Mouse (Mus musculus) megakaryocyte, embryonic 14.5 days (primary cell): ENCODE results near the gene Rnf150. TPM values are rescaled to one million over a fixed set of nuclear protein-coding genes. Genes with fewer than 3 reads are reported as not detected.

Source experiments
- H3K27me3 ChIP-seq: replicated peaks from 2 replicates; pipeline ENCODE3; 2012; ENCODE audit warnings: inconsistent platforms
- H3K36me3 ChIP-seq: replicated peaks from 2 replicates; pipeline ENCODE3; 2012; ENCODE audit warnings: low read length, inconsistent platforms, mixed read lengths
- H3K4me1 ChIP-seq: 2 replicates; pipeline ENCODE4 v1.6.1; 2012; ENCODE audit warnings: inconsistent platforms
- H3K4me3 ChIP-seq: replicated peaks from 2 replicates; pipeline ENCODE3; 2012; ENCODE audit warnings: moderate library complexity, mild to moderate bottlenecking, inconsistent platforms
- H3K9me3 ChIP-seq: 2 replicates; pipeline ENCODE4 v1.6.1; 2012; ENCODE audit warnings: inconsistent platforms
- FLI1 ChIP-seq: IDR thresholded peaks from 2 replicates; pipeline ENCODE4 v1.6.1; 2012; ENCODE audit warnings: low read length, inconsistent platforms, mixed read lengths
- GATA1 ChIP-seq: IDR thresholded peaks from 3 replicates; pipeline ENCODE4 v1.6.1; 2012; ENCODE audit warnings: mixed read lengths, low read length, inconsistent platforms, borderline replicate concordance
- polyA plus RNA-seq: library from polyadenylated mRNA; stranded (reverse); fragments of >175 nt; gene quantifications from 2 replicates; pipeline ENCODE4 v1.2.3, GENCODE M21; 2012; ENCODE audit warnings: low replicate concordance; ENCODE audit not compliant: insufficient read depth

Rnf150 gene
- polyA plus RNA-seq, 1 experiment, result 0.58 TPM

DNA sequence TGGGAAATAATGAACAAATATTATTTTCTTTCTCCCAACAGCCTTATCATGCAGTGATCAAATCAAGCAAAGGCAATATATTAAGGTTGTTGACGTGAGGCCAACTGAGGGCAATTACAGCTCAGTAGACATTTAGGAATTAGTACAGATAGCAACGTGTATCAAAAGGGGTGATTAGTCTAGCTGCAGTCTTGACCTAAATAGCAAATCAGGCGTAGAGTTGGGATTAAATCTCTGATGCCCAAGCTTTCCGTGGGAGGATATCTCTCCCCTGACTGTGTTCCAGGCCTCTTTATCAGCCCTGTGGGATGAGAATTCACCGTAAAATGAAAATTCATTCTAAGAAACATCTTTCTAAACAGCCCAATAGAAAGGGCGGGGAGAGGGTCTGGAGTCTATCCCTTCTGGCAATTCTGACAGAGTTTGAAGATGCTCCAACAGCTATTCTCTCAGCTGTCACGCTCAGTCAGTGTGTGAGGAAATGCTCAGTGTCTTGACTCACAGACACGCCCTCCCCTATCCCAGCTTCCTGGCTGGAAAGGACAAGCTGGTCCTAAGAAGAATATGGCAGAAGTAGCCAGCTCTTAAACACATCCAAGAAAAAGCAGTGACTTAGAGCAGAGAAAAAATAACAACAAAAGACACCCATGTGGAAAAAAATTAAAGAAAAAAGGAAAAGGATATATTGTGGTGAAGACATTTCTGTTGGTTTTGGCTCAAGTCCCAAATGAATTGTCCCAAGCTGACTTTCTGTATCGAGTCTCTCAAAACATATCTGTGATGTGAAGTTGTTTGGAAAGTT, 4.4 kb upstream of the Rnf150 start:
- Histone ChIP-seq H3K4me1 (peaks cover 23% of the 10 kb centered on the region), H3K36me3 (peaks cover 4% of the 10 kb centered on the region), H3K4me3 (no peak overlapping the region), H3K27me3 (no peaks in the 10 kb centered on the region), H3K9me3 (no peaks in the 10 kb centered on the region)
- TF ChIP-seq GATA1, result no peak
- no peak for TF ChIP-seq FLI1

DNA sequence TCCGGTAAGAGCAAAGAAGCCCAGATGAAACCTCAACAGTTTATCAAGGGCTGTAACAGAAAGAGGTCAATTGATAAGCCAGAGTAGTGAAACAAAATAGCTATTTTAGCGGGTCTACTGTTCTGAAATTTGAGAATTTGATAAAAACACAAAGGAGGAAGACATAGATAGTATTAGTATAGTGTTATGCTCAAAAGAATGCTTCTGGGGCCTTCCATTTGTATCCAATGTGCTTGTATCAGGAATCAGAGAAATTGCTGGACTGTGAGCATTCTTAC, 3.9 kb upstream of the Rnf150 start:
- Histone ChIP-seq H3K27me3 (peaks cover 3% of the 10 kb centered on the region), H3K36me3 (peaks cover 4% of the 10 kb centered on the region), H3K4me1 (peaks cover 25% of the 10 kb centered on the region), H3K9me3 (no peaks in the 10 kb centered on the region), H3K4me3 (no peak overlapping the region)
- TF ChIP-seq FLI1, result no peak
- no peak for TF ChIP-seq GATA1

DNA sequence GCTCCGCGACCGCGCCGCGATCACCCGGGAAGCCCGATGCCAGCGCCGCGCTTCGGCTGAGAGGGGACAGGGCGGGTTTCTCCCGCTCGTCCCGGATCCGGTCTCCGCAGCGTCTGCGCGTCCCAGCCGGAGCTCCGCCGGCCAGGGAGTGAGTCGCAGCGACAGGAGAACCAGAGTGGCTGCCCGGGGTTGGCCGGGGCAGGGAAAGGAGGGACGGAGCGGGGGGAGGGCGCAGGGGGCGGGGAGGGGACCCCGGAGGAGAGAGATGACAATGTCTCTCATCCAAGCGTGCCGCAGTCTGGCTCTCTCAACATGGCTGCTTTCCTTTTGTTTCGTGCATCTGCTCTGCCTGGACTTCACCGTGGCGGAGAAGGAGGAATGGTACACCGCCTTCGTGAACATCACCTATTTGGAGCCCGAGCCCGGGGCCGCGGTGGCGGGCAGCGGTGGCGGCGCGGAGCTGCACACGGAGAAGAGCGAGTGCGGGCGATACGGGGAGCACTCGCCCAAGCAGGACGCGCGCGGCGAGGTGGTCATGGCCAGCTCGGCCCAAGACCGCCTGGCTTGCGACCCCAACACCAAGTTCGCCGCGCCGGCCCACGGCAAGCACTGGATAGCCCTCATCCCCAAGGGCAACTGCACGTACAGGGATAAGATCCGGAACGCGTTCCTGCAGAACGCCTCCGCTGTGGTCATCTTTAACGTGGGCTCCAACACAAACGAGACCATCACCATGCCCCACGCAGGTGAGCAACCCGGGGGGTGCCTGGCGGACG, 777 bp downstream of the Rnf150 start:
- TF ChIP-seq FLI1 (no peak), GATA1 (no peak)
- H3K27me3 ChIP-seq, result peaks cover 9% of the 10 kb centered on the region
- no peaks in the 10 kb centered on the region for H3K9me3 ChIP-seq
- peaks cover 50% of the 10 kb centered on the region for H3K4me1 ChIP-seq
- H3K4me3 ChIP-seq, result peak overlapping the region; percentile 100
- H3K36me3 ChIP-seq, result peaks cover 13% of the 10 kb centered on the region

DNA sequence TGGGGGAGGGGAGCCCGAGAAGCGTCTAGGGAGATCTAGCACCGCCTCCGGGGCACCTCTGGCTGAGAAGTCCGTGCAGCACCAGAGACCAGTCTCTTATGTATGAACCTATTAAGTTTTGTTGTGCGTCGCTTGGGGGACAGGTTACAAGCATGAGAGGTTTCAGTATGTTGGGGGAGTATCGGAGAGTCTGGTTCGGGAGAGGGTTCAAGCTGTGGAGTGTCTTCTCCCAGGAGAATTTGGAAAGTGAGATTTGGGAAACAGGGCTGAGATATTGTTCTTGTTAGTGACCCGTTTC, 1.3 kb downstream of the Rnf150 start:
- no peak for TF ChIP-seq GATA1
- Histone ChIP-seq H3K4me3 (peak overlapping the region; percentile 100), H3K9me3 (no peaks in the 10 kb centered on the region), H3K36me3 (peaks cover 17% of the 10 kb centered on the region), H3K4me1 (peaks cover 51% of the 10 kb centered on the region), H3K27me3 (peaks cover 11% of the 10 kb centered on the region)

DNA sequence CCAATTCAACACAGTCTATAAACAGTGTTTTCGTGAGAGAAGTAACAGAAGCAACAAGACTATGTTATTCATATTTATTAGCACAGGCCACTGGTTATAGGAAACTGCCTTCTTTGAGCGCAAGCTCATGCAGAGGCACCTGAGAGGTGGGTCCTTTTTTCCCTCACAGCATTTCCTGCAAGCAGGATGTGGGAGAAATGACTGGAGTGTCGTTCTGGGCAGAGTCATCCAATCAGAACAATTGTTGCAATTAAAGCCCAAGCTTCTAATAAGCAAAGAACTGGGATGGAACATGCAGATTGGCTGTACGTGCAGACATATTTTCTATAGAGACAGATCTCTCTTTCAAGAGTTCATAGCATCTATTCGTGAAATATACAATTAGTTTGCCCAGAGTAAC, 2.1 kb downstream of the Rnf150 start:
- Histone ChIP-seq H3K9me3 (no peaks in the 10 kb centered on the region), H3K27me3 (peaks cover 15% of the 10 kb centered on the region), H3K4me3 (peak overlapping the region; percentile 100), H3K4me1 (peaks cover 58% of the 10 kb centered on the region), H3K36me3 (peaks cover 21% of the 10 kb centered on the region)
- no peak for TF ChIP-seq GATA1
- TF ChIP-seq FLI1, result no peak

DNA sequence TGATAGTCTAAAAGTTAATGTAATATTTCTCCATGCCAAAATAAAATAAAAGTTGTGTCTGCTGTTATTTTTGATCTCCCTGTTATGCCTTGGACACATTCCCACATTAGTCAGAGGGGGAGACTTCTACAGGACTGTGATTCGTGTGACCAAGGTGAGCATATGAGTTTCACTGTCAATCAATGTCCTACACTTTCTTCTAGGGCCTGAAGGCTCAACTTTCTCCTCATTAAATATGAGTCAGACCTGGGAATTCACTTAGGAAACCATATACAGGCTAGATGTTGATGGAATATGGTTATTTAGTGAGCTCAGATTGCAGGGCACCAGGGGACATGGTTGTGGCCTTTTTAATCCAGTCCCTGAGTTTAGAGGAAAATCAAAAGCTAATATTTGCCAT, 3.1 kb downstream of the Rnf150 start:
- H3K9me3 ChIP-seq, result no peaks in the 10 kb centered on the region
- TF ChIP-seq GATA1 (no peak), FLI1 (no peak)
- no peak overlapping the region for H3K4me3 ChIP-seq
- peaks cover 67% of the 10 kb centered on the region for H3K4me1 ChIP-seq
- peaks cover 21% of the 10 kb centered on the region for H3K36me3 ChIP-seq
- H3K27me3 ChIP-seq, result peaks cover 18% of the 10 kb centered on the region

DNA sequence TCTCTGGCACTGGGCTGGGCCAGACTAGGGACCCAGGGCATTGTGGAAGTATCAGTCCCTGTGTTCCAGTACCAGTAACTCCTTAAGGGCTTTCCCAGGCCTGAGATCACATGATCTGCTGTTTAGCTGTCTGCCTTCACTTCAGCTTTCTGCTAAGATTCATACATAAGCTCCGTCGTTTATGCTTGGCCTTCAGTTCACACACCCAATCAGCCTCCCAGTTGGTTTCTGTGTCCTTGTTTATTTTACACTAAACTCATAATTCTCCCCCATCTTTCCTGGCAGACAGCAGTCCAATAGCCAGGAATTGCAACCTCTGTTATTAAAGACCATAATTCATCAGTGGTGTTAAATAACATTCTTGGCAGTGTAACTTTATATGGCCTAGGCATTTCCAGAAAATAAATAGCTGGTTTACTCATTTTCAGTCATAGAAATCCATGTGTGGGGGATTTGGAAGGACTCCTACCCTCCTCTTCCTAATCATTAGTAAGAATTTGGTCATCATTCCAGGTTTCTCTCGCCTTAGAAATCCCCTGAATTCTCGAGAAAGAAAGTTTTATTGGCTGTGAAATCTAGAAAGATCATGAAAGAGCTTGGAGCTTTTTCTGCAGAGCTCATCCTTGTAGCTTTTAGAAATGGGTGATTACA, 7.8 kb downstream of the Rnf150 start:
- Histone ChIP-seq H3K36me3 (peaks cover 21% of the 10 kb centered on the region), H3K9me3 (no peaks in the 10 kb centered on the region), H3K4me1 (peaks cover 60% of the 10 kb centered on the region), H3K27me3 (peaks cover 16% of the 10 kb centered on the region), H3K4me3 (no peak overlapping the region)
- TF ChIP-seq FLI1 (no peak), GATA1 (no peak)

DNA sequence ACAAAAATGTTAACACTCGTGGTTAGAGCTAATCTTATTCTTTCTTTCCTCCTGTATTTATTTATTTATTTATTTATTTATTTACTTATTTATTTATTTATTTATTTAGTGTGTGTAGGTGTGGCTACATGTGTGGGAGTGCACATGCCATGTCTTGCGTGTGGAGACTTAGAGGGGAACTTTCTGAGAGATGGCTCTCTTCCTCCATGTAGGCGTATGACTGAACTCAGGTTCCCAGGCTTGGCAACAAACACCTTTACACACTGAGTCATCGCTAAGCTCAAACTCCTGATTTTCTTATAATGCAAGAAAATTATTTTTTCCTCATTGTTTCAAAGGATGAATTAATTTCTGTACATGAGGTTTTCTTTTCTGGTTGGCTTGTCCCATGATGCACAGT, 8.8 kb downstream of the Rnf150 start:
- H3K9me3 ChIP-seq, result no peaks in the 10 kb centered on the region
- no peak for TF ChIP-seq FLI1
- no peak for TF ChIP-seq GATA1
- peaks cover 21% of the 10 kb centered on the region for H3K36me3 ChIP-seq
- H3K4me3 ChIP-seq, result no peak overlapping the region
- H3K27me3 ChIP-seq, result peaks cover 17% of the 10 kb centered on the region
- peaks cover 62% of the 10 kb centered on the region for H3K4me1 ChIP-seq

DNA sequence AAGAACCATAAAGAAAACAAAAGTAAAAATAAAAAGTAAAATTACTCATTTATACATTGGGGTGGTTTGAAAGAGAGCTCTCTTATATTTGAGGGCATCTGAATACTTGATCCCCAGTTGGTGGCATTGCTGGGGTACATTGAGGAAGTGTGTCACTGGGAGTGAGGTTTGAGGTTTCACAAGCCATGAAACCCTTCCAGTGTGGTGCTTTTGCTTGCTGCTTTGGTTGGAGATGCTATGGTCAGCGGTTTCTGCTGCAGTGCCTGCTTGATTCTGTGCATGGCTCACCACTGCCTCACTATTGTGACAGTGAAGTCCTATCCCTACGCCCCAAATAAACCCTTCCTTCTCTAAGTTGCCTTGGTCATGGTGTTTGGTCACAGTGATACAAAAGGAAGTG, 10.9 kb downstream of the Rnf150 start:
- Histone ChIP-seq H3K4me3 (no peak overlapping the region), H3K27me3 (peaks cover 15% of the 10 kb centered on the region), H3K4me1 (peaks cover 49% of the 10 kb centered on the region), H3K36me3 (peaks cover 6% of the 10 kb centered on the region), H3K9me3 (no peaks in the 10 kb centered on the region)
- TF ChIP-seq FLI1 (no peak), GATA1 (no peak)

DNA sequence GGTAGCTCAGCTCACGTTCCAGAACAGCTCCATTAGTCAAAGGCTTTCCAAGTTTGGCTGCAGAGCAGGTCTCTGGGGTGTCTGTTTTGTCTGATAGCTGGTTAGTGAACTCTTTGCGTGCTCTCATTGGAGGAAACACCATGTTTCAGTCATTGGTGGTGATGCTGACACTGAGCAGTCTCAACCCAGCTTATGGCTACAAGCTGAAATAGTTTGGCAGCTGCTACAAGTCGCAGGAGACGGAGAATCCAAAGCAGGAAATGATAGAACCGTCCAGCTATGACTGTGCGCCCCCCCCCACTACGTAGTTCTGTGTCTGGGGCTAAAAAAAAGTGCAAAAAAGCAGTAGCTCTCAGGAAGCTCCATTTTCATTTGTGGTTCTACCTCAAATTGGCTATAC, 12.0 kb downstream of the Rnf150 start:
- Histone ChIP-seq H3K4me1 (peaks cover 38% of the 10 kb centered on the region), H3K36me3 (peaks cover under 1% of the 10 kb centered on the region), H3K9me3 (no peaks in the 10 kb centered on the region), H3K27me3 (peaks cover 16% of the 10 kb centered on the region), H3K4me3 (no peak overlapping the region)
- TF ChIP-seq FLI1 (no peak), GATA1 (no peak)
